Mouse (Mus musculus) ES-Bruce4 (cell line): ENCODE measurements at regions not wholly inside any gene's neighbourhood (a gene's known extent, or its start where the extent isn't known, plus 50 kb on each side); places are given as distances from the start of the nearest gene placed in this dataset.

Experiments used
- CTCF ChIP-seq: IDR thresholded peaks from one replicate; pipeline ENCODE4 v1.8.1; 2011; ENCODE audit warnings: low read depth, low read length
- EP300 ChIP-seq: IDR thresholded peaks from 2 replicates; pipeline ENCODE4 v1.6.1; 2011; ENCODE audit warnings: low read depth, low read length; ENCODE audit not compliant: insufficient read depth
- POLR2A ChIP-seq: IDR thresholded peaks from one replicate; pipeline ENCODE4 v1.8.1; 2011; ENCODE audit warnings: low read length; ENCODE audit not compliant: insufficient read depth

- TF ChIP-seq EP300 (no peak), POLR2A (no peak), CTCF (no peak)
These were observed 514.9 kb upstream of the Gm19410 start for GRCm38 (mm10) chr8:35250641-35251040.
